Mouse (Mus musculus) hematopoietic stem cell, adult 5-6 weeks (primary cell): ENCODE results near the gene Olfr517. TPM values are rescaled to one million over a fixed set of nuclear protein-coding genes. Genes with fewer than 3 reads are reported as not detected.

Experiments used
- ATAC-seq, 2 experiments: fragments of 125-278 bp in 1 of 2; replicated peaks in 1 of 2; 2 replicates each; pipeline ENCODE4 v1.8.0; 2016 to 2017; ENCODE audit warnings: inconsistent platforms in 2 of 2, mild to moderate bottlenecking in 2 of 2, moderate number of reproducible peaks in 2 of 2, low read depth in 1 of 2, moderate TSS enrichment in 1 of 2; ENCODE audit not compliant: low FRiP score in 2 of 2, poor library complexity in 2 of 2, severe bottlenecking in 2 of 2, insufficient read depth in 1 of 2, low TSS enrichment in 1 of 2
- total RNA-seq: library from RNA; stranded (forward); fragments of 172-1452, 232-1000 nt; gene quantifications from 2 replicates; pipeline ENCODE4 v1.2.3, GENCODE M21; 2017

Gene Olfr517
- total RNA-seq, result not detected in 2 replicates

GRCm38 (mm10) chr7:108872279-108872678, at the start of gene Olfr517:
Gene Olfr517, minus strand, starts transcription at chr7:108872379.
- ATAC-seq, result no peak

GRCm38 (mm10) chr7:108903969-108904368, 31.8 kb upstream of the Olfr517 start:
- no peak for ATAC-seq

- no peak for ATAC-seq
These were observed 22.1 kb upstream of the Olfr517 start, which contains the start of gene Olfr519 for GRCm38 (mm10) chr7:108894320-108894719. Gene Olfr519, minus strand, starts transcription at chr7:108894420.

GRCm38 (mm10) chr7:108884906-108885305, 12.7 kb upstream of the Olfr517 start, which contains the start of gene Olfr518:
Gene Olfr518, minus strand, starts transcription at chr7:108885006.
- no peak for ATAC-seq

- no peak for ATAC-seq
These were observed 21.8 kb downstream of the Olfr517 start, which contains the start of gene Olfr516 for GRCm38 (mm10) chr7:108850429-108850828. Gene Olfr516, minus strand, starts transcription at chr7:108850529.

GRCm38 (mm10) chr7:108825897-108826296, 46.3 kb downstream of the Olfr517 start, which contains the start of gene Olfr514:
Gene Olfr514, minus strand, starts transcription at chr7:108825997.
- ATAC-seq, result no peak

Other genes with a start within 250 kb of the Olfr517 start
- not detected in 2 replicates for gene Olfr508, start 242.4 kb downstream of the Olfr517 start, total RNA-seq
- gene Olfr509, start 220.5 kb downstream of the Olfr517 start, total RNA-seq, result not detected in 2 replicates
- not detected in 2 replicates for gene Olfr510, start 206.0 kb downstream of the Olfr517 start, total RNA-seq
- gene Olfr512, start 159.1 kb downstream of the Olfr517 start, total RNA-seq, result not detected in 2 replicates
- gene Olfr513, start 121.4 kb downstream of the Olfr517 start, total RNA-seq, result not detected in 2 replicates
- gene Olfr514, start 46.4 kb downstream of the Olfr517 start, total RNA-seq, result not detected in 2 replicates
- gene Olfr516, start 21.9 kb downstream of the Olfr517 start, total RNA-seq, result not detected in 2 replicates
- not detected in 2 replicates for gene Olfr518, start 12.6 kb upstream of the Olfr517 start, total RNA-seq
- not detected in 2 replicates for gene Olfr519, start 22.0 kb upstream of the Olfr517 start, total RNA-seq
- gene Nlrp10, start 57.8 kb upstream of the Olfr517 start, total RNA-seq, result 7.6 and 8.3 TPM in 2 replicates
- 66.9 and 85.4 TPM in 2 replicates for gene Eif3f, start 62.0 kb upstream of the Olfr517 start, total RNA-seq
- gene Tub, start 78.0 kb upstream of the Olfr517 start, total RNA-seq, result not detected in 2 replicates
- 3.3 and 4.8 TPM in 2 replicates for gene Ric3, start 211.0 kb upstream of the Olfr517 start, total RNA-seq